Mouse (Mus musculus) ES-E14 (cell line): ENCODE data around the gene Klf12.

Experiments
- CHD2 ChIP-seq: IDR thresholded peaks from 2 replicates; pipeline ENCODE4 v1.6.1; 2014; ENCODE audit warnings: mild to moderate bottlenecking, low read depth, low read length, inconsistent platforms
- MAFK ChIP-seq: IDR thresholded peaks from 2 replicates; pipeline ENCODE4 v1.6.1; 2014; ENCODE audit warnings: mild to moderate bottlenecking, low read depth, low read length, inconsistent platforms; ENCODE audit not compliant: insufficient read depth

DNA sequence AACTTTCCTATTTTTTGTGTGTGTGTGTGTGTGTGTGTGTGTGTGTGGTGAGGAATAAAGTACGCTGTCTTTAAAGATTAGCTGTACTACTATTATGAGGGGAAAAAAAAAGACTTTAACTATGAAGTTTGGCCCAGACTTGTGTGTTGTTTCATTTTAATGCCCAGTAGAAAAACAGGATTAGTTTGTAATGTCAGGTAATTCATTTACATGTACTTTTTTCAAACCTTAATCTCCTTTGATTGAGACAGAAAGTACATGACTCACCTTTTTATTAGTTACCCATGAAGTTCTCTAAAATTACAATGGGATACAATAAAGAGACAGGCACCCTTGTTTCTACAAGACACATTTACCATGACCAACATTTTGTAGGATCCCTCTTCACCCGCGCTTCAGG is 383.6 kb downstream of the Klf12 start:
- TF ChIP-seq CHD2 (no peak), MAFK (no peak)
